Mouse (Mus musculus): Measurements from ENCODE around the gene Rps27a. TPM values are rescaled to one million over a fixed set of nuclear protein-coding genes. Genes with fewer than 3 reads are reported as not detected.

Rps27a gene
- total RNA-seq, 1 experiment from 2014 or later: 1,421 TPM

GRCm38 (mm10) chr11:29514682-29515412 is 33.1 kb downstream of the Rps27a start, which contains the start of gene Prorsd1:
Gene Prorsd1, minus strand, starts transcription at chr11:29515033.
- ATAC-seq (replicated peaks; ENCODE audit: insufficient number of reproducible peaks, low FRiP score, low TSS enrichment, poor library complexity, severe bottlenecking): peak; percentile 98

- ATAC-seq (replicated peaks; ENCODE audit: insufficient number of reproducible peaks, low FRiP score, low TSS enrichment, poor library complexity, severe bottlenecking): peak; percentile 38; the same call in 1 of the 2 replicates
Observed at GRCm38 (mm10) chr11:29514325-29514681, 33.6 kb downstream of the Rps27a start.

GRCm38 (mm10) chr11:29512818-29513535 is 34.9 kb downstream of the Rps27a start:
- no peak for ATAC-seq (replicated peaks; ENCODE audit: insufficient number of reproducible peaks, low FRiP score, low TSS enrichment, poor library complexity, severe bottlenecking)

GRCm38 (mm10) chr11:29509421-29509820 is 38.5 kb downstream of the Rps27a start:
- ATAC-seq (replicated peaks; ENCODE audit: insufficient number of reproducible peaks, low FRiP score, low TSS enrichment, poor library complexity, severe bottlenecking): no peak

GRCm38 (mm10) chr11:29504899-29505625 is 42.8 kb downstream of the Rps27a start:
- no peak for ATAC-seq (replicated peaks; ENCODE audit: insufficient number of reproducible peaks, low FRiP score, low TSS enrichment, poor library complexity, severe bottlenecking)

DNA sequence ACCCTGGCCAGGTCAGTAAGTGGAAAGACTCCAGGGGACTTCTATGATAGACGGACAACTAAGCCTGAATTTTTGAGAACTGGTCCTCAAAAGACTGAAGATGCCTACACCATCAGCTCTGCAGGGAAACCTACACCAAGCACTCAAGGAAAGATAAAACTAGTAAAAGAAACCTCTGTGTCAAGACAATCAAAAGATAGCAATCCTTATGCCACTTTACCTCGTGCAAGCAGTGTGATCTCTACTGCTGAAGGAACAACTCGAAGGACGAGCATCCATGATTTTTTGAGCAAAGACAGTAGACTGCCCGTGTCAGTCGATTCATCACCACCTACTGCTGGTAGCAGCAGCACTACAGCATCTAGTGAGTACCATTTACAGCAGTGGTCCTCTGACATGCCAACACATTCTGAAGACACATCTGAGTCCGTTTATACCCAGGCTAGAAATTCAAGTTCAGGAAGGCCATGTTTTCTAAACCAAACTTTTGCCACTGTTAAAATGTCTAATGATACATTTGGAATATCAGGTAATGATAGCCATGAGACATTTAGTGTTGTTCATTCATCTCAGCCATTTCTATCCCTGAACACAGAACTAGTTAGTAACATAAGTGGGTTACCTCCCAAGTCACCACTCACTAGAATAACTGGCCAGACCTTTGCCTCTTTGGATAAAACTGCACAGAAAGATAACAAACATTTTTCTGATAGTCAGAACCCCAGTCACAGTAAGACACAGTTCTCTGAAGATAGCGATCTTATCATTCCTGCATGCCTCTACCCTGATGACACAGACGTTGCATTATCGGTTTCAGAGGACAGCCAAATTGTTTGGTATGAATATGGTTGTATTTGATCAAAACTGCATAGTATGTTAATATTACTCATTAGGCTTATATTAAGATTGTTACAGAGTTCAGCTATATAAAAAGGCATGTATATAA is 43.7 kb downstream of the Rps27a start:
- no peak for ATAC-seq (replicated peaks; ENCODE audit: insufficient number of reproducible peaks, low FRiP score, low TSS enrichment, poor library complexity, severe bottlenecking)

GRCm38 (mm10) chr11:29496962-29497361 is 50.9 kb downstream of the Rps27a start:
- ATAC-seq (replicated peaks; ENCODE audit: insufficient number of reproducible peaks, low FRiP score, low TSS enrichment, poor library complexity, severe bottlenecking): no peak

Other genes with a start within 250 kb of the Rps27a start
- gene Ccdc88a, start 174.5 kb downstream of the Rps27a start, total RNA-seq (2017): 81.2 to 113 TPM (median 90.3 TPM) in 3 replicates
- 44.8 to 68.6 TPM (median 53.3 TPM) in 3 replicates for gene Prorsd1, start 33.1 kb downstream of the Rps27a start, total RNA-seq (2017)
- gene Mtif2, start 21.7 kb downstream of the Rps27a start, total RNA-seq (2017): 41.4 to 52.9 TPM (median 44.3 TPM) in 3 replicates
- gene Clhc1, start 159 bp downstream of the Rps27a start, total RNA-seq (2017): 0.21 to 4.8 TPM (median 2.6 TPM) in 3 replicates
- 151 to 197 TPM (median 169 TPM) in 3 replicates for gene Rtn4, start 144.8 kb upstream of the Rps27a start, total RNA-seq (2017)